Mouse (Mus musculus): ENCODE measurements at regions not wholly inside any gene's neighbourhood (a gene's known extent, or its start where the extent isn't known, plus 50 kb on each side); places are given as distances from the start of the nearest gene placed in this dataset.

GRCm38 (mm10) chr14:47857731-47858556, 209.7 kb downstream of the Ktn1 start:
- no peaks in the 10 kb centered on the region; the same call in 1 of the 2 replicates for H3K4me1 ChIP-seq (ENCODE audit: control insufficient read depth, insufficient read depth, low read length)
- WGBS, result 59% methylated on average over 16 of the region's 16 CpGs
- no peaks in the 10 kb centered on the region for H3K27me3 ChIP-seq (replicated peaks; ENCODE audit: control insufficient read depth, insufficient read depth, low read length)
- H3K4me3 ChIP-seq (ENCODE audit: insufficient read depth, low read depth, low read length), result no peak overlapping the region
- H3K36me3 ChIP-seq (ENCODE audit: control insufficient read depth, insufficient read depth, low read length), result no peaks in the 10 kb centered on the region
- TF ChIP-seq CTCF (conservative IDR thresholded peaks at IDR 0.05; ENCODE audit: insufficient read depth, insufficient read length, low read depth, low read length) (no peak), POLR2A (IDR thresholded peaks at IDR 0.05; ENCODE audit: low read depth, low read length) (no peak)
- H3K27ac ChIP-seq (ENCODE audit: insufficient read depth, low read depth, low read length), result no peak overlapping the region
- no peak for DNase-seq

- TF ChIP-seq POLR2A (IDR thresholded peaks at IDR 0.05; ENCODE audit: low read depth, low read length), result no peak
- TF ChIP-seq CTCF (conservative IDR thresholded peaks at IDR 0.05; ENCODE audit: insufficient read depth, insufficient read length, low read depth, low read length), result no peak
- Histone ChIP-seq H3K27ac (ENCODE audit: insufficient read depth, low read depth, low read length) (no peak overlapping the region), H3K4me1 (ENCODE audit: control insufficient read depth, insufficient read depth, low read length) (no peaks in the 10 kb centered on the region; the same call in 1 of the 2 replicates), H3K27me3 (replicated peaks; ENCODE audit: control insufficient read depth, insufficient read depth, low read length) (no peaks in the 10 kb centered on the region), H3K36me3 (ENCODE audit: control insufficient read depth, insufficient read depth, low read length) (no peaks in the 10 kb centered on the region), H3K4me3 (ENCODE audit: insufficient read depth, low read depth, low read length) (no peak overlapping the region)
- WGBS, result 64% methylated on average over 1 of the region's 1 CpGs
- no peak for DNase-seq
These were observed 214.3 kb downstream of the Ktn1 start for GRCm38 (mm10) chr14:47862556-47862955.

GRCm38 (mm10) chr14:47863067-47863466, 214.8 kb downstream of the Ktn1 start:
- no peaks in the 10 kb centered on the region for H3K36me3 ChIP-seq (ENCODE audit: control insufficient read depth, insufficient read depth, low read length)
- peak; percentile 10 for DNase-seq
- no peaks in the 10 kb centered on the region; the same call in 1 of the 2 replicates for H3K27me3 ChIP-seq (replicated peaks; ENCODE audit: control insufficient read depth, insufficient read depth, low read length)
- no peak overlapping the region for H3K27ac ChIP-seq (ENCODE audit: insufficient read depth, low read depth, low read length)
- 18% methylated on average over 5 of the region's 5 CpGs for WGBS
- no peaks in the 10 kb centered on the region; the same call in 1 of the 2 replicates for H3K4me1 ChIP-seq (ENCODE audit: control insufficient read depth, insufficient read depth, low read length)
- no peak overlapping the region for H3K4me3 ChIP-seq (ENCODE audit: insufficient read depth, low read depth, low read length)
- TF ChIP-seq CTCF (conservative IDR thresholded peaks at IDR 0.05; ENCODE audit: insufficient read depth, insufficient read length, low read depth, low read length) (no peak), POLR2A (IDR thresholded peaks at IDR 0.05; ENCODE audit: low read depth, low read length) (no peak)

- Histone ChIP-seq H3K27ac (ENCODE audit: insufficient read depth, low read depth, low read length) (no peak overlapping the region), H3K4me1 (ENCODE audit: control insufficient read depth, insufficient read depth, low read length) (no peaks in the 10 kb centered on the region; the same call in 1 of the 2 replicates), H3K27me3 (replicated peaks; ENCODE audit: control insufficient read depth, insufficient read depth, low read length) (no peaks in the 10 kb centered on the region; the same call in 1 of the 2 replicates), H3K4me3 (ENCODE audit: insufficient read depth, low read depth, low read length) (no peak overlapping the region), H3K36me3 (ENCODE audit: control insufficient read depth, insufficient read depth, low read length) (no peaks in the 10 kb centered on the region)
- 72% methylated on average over 6 of the region's 6 CpGs for WGBS
- no peak for DNase-seq
- TF ChIP-seq CTCF (conservative IDR thresholded peaks at IDR 0.05; ENCODE audit: insufficient read depth, insufficient read length, low read depth, low read length) (no peak), POLR2A (IDR thresholded peaks at IDR 0.05; ENCODE audit: low read depth, low read length) (no peak)
These were observed 215.5 kb downstream of the Ktn1 start for GRCm38 (mm10) chr14:47863701-47864100.

GRCm38 (mm10) chr14:47867017-47867416, 218.8 kb downstream of the Ktn1 start:
- Histone ChIP-seq H3K4me3 (ENCODE audit: insufficient read depth, low read depth, low read length) (no peak overlapping the region), H3K36me3 (ENCODE audit: control insufficient read depth, insufficient read depth, low read length) (no peaks in the 10 kb centered on the region), H3K27me3 (replicated peaks; ENCODE audit: control insufficient read depth, insufficient read depth, low read length) (no peaks in the 10 kb centered on the region; the same call in 1 of the 2 replicates), H3K27ac (ENCODE audit: insufficient read depth, low read depth, low read length) (no peak overlapping the region), H3K4me1 (ENCODE audit: control insufficient read depth, insufficient read depth, low read length) (no peaks in the 10 kb centered on the region; the same call in 1 of the 2 replicates)
- DNase-seq, result no peak
- 87% methylated on average over 2 of the region's 2 CpGs for WGBS
- TF ChIP-seq POLR2A (IDR thresholded peaks at IDR 0.05; ENCODE audit: low read depth, low read length), result no peak
- TF ChIP-seq CTCF (conservative IDR thresholded peaks at IDR 0.05; ENCODE audit: insufficient read depth, insufficient read length, low read depth, low read length), result no peak

- TF ChIP-seq POLR2A (IDR thresholded peaks at IDR 0.05; ENCODE audit: low read depth, low read length), result no peak
- TF ChIP-seq CTCF (conservative IDR thresholded peaks at IDR 0.05; ENCODE audit: insufficient read depth, insufficient read length, low read depth, low read length), result no peak
- Histone ChIP-seq H3K27ac (ENCODE audit: insufficient read depth, low read depth, low read length) (no peak overlapping the region), H3K36me3 (ENCODE audit: control insufficient read depth, insufficient read depth, low read length) (no peaks in the 10 kb centered on the region), H3K4me3 (ENCODE audit: insufficient read depth, low read depth, low read length) (no peak overlapping the region), H3K27me3 (replicated peaks; ENCODE audit: control insufficient read depth, insufficient read depth, low read length) (no peaks in the 10 kb centered on the region; the same call in 1 of the 2 replicates), H3K4me1 (ENCODE audit: control insufficient read depth, insufficient read depth, low read length) (no peaks in the 10 kb centered on the region)
- 83% methylated on average over 3 of the region's 3 CpGs for WGBS
- no peak for DNase-seq
These were observed 220.1 kb downstream of the Ktn1 start for GRCm38 (mm10) chr14:47868258-47868780.

- H3K36me3 ChIP-seq (ENCODE audit: control insufficient read depth, insufficient read depth, low read length), result no peaks in the 10 kb centered on the region
- DNase-seq, result no peak
- H3K27ac ChIP-seq (ENCODE audit: insufficient read depth, low read depth, low read length), result no peak overlapping the region
- H3K27me3 ChIP-seq (replicated peaks; ENCODE audit: control insufficient read depth, insufficient read depth, low read length), result no peaks in the 10 kb centered on the region
- H3K4me3 ChIP-seq (ENCODE audit: insufficient read depth, low read depth, low read length), result no peak overlapping the region
- WGBS, result 46% methylated on average over 5 of the region's 5 CpGs
- no peaks in the 10 kb centered on the region for H3K4me1 ChIP-seq (ENCODE audit: control insufficient read depth, insufficient read depth, low read length)
- TF ChIP-seq CTCF (conservative IDR thresholded peaks at IDR 0.05; ENCODE audit: insufficient read depth, insufficient read length, low read depth, low read length), result no peak
These were observed 228.3 kb downstream of the Ktn1 start for GRCm38 (mm10) chr14:47876585-47876984.
